Mouse (Mus musculus): ENCODE results near the gene Zfp583.

- TF ChIP-seq CTCF (IDR thresholded peaks at IDR 0.05; ENCODE audit: extremely low read depth, insufficient read depth, insufficient read length, insufficient replicate concordance) (no peak), POLR2A (IDR thresholded peaks at IDR 0.05; ENCODE audit: low read depth, low read length) (no peak)
Measured at GRCm38 (mm10) chr7:6277906-6278305, 53.2 kb downstream of the Zfp583 start.

Measured in spleen, adult 2 months (tissue).